Mouse (Mus musculus) ES-E14 (cell line): ENCODE results near the gene Mib2.

Source experiments
- HCFC1 ChIP-seq: IDR thresholded peaks from 2 replicates; pipeline ENCODE4 v1.6.1; 2012; ENCODE audit warnings: low read length, inconsistent platforms, borderline replicate concordance; ENCODE audit not compliant: insufficient read depth
- MAFK ChIP-seq: IDR thresholded peaks from 2 replicates; pipeline ENCODE4 v1.6.1; 2014; ENCODE audit warnings: mild to moderate bottlenecking, low read depth, low read length, inconsistent platforms; ENCODE audit not compliant: insufficient read depth
- ZC3H11A ChIP-seq: IDR thresholded peaks from 2 replicates; pipeline ENCODE4 v1.6.1; 2012; ENCODE audit warnings: low read depth, mild to moderate bottlenecking, inconsistent platforms, low read length, borderline replicate concordance
- ZNF384 ChIP-seq: IDR thresholded peaks from 2 replicates; pipeline ENCODE4 v1.6.1; 2012; ENCODE audit warnings: low read depth, low read length, inconsistent platforms

GRCm38 (mm10) chr4:155675991-155676390, 7.0 kb upstream of the Mib2 start:
- TF ChIP-seq ZC3H11A (no peak), ZNF384 (no peak), HCFC1 (no peak), MAFK (no peak)
